Mouse (Mus musculus): ENCODE measurements at regions not wholly inside any gene's neighbourhood (a gene's known extent, or its start where the extent isn't known, plus 50 kb on each side); places are given as distances from the start of the nearest gene placed in this dataset.

DNA sequence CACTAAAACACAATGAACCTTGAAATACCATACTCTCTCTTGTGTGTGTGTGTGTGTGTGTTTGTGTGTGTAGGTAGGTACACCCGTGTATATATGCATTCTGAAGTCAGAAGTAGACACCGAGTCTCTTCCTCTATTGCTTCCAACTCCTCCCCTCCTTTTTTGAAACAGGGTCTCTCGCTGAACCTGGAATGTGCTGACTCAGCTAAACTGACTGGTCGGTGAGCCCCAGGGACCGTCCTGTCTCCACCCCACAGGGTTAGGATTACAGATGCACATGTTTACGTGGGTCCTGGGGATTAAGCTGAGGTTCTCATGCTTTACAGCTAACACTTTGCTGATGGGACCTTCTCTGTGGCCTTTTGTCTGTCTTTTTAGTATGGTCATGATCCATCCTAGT, 74.8 kb upstream of the Nfil3 start:
- intact Hi-C loops (cut with DNase I), result no loop called here
- no peak for DNase-seq (ENCODE audit: low spot score in 2 of 2)

DNA sequence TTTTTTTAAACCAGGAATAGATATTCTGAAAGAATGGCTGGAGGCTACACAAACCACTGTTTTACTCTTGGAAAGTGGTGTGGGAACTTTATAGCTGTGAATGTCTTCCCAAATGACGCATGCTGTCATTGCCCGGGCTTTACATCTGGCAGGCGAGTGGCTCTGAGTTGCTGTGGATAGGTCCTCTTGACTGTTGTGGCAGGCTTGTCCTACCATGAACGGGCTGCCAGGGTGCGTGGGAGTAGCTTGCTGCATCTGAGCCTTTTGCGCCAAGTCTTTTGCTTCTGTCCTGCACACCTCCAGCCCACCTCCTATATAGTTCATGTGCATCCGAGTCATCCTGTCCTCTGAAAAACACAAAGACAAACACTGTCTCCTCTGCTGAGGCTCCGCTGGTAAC, 72.3 kb upstream of the Nfil3 start:
- peak in 1 of 2 experiments; percentile 14 for DNase-seq (ENCODE audit: low spot score in 2 of 2)
- intact Hi-C loops (cut with DNase I), result no loop called here

DNA sequence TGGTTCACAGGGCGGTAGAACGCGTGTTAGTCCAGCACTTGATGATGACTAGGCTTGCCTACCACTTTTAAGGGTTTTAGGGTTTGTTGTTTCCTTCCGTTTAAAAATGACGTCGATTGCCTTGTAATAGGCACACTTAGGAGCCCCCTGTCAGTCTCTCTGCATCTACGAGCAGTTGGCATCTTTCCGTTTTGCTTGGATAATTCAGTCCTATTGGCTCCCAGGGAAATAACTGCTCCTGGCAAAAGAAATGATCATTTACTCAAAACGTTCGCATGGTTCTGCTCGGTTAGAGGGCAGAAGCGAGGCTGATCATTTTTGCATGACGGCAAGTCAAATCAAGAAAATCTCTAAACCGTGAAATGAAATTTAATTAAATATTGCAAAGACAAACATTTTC, 71.9 kb upstream of the Nfil3 start:
- DNase-seq (ENCODE audit: low spot score in 2 of 2), result no peak
- intact Hi-C loops (cut with DNase I), result no loop called here

DNA sequence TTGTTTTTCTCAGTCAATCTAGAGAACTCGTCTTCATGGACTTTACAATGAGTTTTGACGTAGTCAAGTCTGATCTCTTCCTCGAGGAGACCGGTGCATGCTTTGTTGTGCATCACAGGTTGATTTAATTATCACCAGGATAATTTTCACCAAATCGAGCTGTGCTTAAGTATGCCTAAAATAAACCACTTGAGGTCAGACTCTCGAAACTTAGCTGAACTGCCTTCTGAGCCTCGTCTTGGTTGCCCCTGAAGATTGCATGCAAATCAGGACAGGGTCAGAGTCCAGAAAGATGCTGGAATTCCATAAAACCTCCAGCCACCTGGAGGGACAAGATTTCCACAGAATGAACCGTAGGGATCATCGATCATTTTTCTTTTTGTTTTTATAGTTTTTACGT, 71.3 kb upstream of the Nfil3 start:
- intact Hi-C loops (cut with DNase I), result no loop called here
- DNase-seq (ENCODE audit: low spot score in 2 of 2), result no peak

DNA sequence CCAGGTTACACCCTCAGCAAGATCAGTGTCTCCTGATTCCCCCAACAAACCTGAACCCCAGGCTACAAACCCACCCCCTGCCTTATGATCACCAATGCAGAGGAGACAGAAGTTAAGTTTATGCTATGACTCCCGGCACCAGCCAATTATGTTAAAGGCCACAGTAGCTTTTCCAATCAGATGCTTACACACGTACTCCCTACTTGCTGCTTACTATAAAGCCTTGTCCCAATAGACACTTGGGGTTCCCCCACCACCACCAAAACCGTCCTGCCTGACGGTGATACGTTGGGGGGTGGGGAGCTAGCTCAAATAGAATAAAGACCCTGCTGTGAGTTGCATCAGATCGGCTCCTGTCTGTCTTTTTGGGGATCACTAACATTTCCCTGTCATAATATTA, 70.5 kb upstream of the Nfil3 start:
- intact Hi-C loops (cut with DNase I), result no loop called here
- DNase-seq (ENCODE audit: low spot score in 2 of 2), result no peak

DNA sequence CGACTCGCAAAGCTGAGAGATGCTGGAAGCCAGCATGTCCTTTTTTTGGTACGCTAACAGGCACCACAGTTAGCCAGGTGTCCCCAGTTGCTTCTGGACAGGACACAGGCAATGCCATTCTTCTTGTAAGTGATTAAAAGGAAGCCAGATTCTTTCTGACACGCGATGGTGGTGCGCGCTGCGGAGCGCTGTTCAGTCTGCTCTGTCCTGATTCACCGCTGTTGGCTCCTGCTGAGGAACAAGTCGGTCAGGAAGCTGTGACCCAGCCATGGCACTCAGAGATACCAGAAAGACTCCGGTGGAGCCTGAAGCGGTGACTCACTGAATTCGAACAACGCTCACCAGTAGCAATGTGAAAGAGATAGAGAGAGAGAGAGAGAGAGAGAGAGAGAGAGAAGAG, 68.3 kb upstream of the Nfil3 start:
- intact Hi-C loops (cut with DNase I), result no loop called here

DNA sequence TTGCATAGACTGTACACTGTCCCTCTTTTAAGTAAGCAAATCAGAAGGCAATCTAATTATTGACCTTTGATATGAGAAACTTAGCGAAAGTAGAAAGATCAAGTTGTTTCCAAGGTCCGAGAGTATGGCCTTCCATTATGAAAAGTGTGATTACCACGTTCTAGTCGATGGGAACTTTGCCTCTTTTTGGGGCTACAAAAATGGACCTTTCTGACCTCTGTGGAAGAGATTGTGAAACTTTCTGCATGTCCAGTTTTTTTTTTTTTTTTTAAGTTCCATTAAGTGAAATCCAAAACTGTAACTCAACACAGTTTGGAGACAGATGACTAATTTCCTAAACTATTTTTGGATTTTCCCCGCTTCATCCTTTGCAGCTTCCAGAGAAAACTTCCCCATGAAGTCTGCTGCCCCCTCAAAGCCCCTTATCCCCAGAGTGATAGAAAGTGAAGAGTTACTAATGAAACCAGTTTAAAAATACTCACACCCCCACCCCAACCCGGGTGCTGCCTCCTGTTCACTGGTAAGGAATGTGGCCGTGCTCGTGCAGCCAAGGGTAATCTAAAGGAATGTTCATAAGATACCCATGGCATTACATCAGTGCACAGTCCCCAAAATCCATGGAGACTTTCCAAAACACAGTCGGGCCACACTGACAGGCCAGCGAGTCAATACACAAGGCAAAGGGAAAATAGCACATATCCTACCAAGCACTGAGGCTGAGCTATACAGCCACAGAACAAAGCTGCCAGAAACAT, 52.5 kb upstream of the Nfil3 start:
- intact Hi-C loops (cut with DNase I), result no loop called here
- DNase-seq (ENCODE audit: low spot score in 2 of 2), result no peak

More for the DNA sequence above, 68.3 kb upstream of the Nfil3 start:
- DNase-seq (ENCODE audit: low spot score in 2 of 2), result no peak
